ENCODE assay signal across 8 mouse cellular contexts in genomic region chr12:73286287-73287092, GRCm38 (mm10). TPM values are rescaled to one million over a fixed set of nuclear protein-coding genes. Genes with fewer than 3 reads are reported as not detected.
A peak's percentile ranks its signal among the peaks of the same experiment; 100 is the strongest.
DNase-seq lines count a peak whose midpoint lies in the region; ATAC-seq and TF ChIP-seq lines count a peak whose summit lies in the region.

Gene Trmt5 (minus strand): TSS chr12:73286710.
Gene Slc38a6 (plus strand): TSS chr12:73286779.

- H3K36me3 ChIP-seq in ES-E14 (ENCODE audit: control insufficient read depth, insufficient read depth, low read length, poor library complexity, severe bottlenecking): no peaks in the 10 kb centered on the region; the same call in none of the 2 replicates
- H3K36me3 ChIP-seq in forebrain, embryonic 16.5 days (ENCODE audit: control insufficient read depth, insufficient read depth): peaks cover 14% of the 10 kb centered on the region
- H3K36me3 ChIP-seq in lung, embryonic 15.5 days: peaks cover 14% of the 10 kb centered on the region; the same call in 1 of the 2 replicates

- in situ Hi-C loops in ES-E14 (cut with MboI; ENCODE audit: low sequenced_read_pairs in 2 of 2, unreplicated experiment in 2 of 2): no loop called here

- no peaks in the 10 kb centered on the region for H3K9me3 ChIP-seq in ES-E14 (ENCODE audit: control insufficient read depth, insufficient read depth, low read depth, low read length)
- H3K9me3 ChIP-seq in forebrain, embryonic 16.5 days (ENCODE audit: control insufficient read depth, low read length): no peaks in the 10 kb centered on the region
- no peaks in the 10 kb centered on the region for H3K9me3 ChIP-seq in lung, embryonic 15.5 days

- H3K4me1 ChIP-seq in ES-E14 (ENCODE audit: control insufficient read depth in 2 of 2, insufficient read depth in 2 of 2, low read length in 2 of 2, poor library complexity in 1 of 2): no peaks in the 10 kb centered on the region
- H3K4me1 ChIP-seq in forebrain, embryonic 16.5 days (replicated peaks; ENCODE audit: control insufficient read depth, insufficient read depth, low read length): peaks cover 12% of the 10 kb centered on the region
- H3K4me1 ChIP-seq in lung, embryonic 15.5 days: peaks cover 9% of the 10 kb centered on the region

- H3K9ac ChIP-seq in ES-E14 (ENCODE audit: insufficient read depth, low read depth, low read length, poor library complexity, severe bottlenecking): peak within 1 kb of the TSS; percentile 90
- H3K9ac ChIP-seq in forebrain, embryonic 16.5 days (replicated peaks; ENCODE audit: low read depth, low read length): peak within 1 kb of the TSS; percentile 71
- peak within 1 kb of the TSS; percentile 81 for H3K9ac ChIP-seq in lung, embryonic 15.5 days

- H3K4me3 ChIP-seq in ES-E14 (ENCODE audit: insufficient read depth in 1 of 2, low read depth in 1 of 2, low read length in 2 of 2, poor library complexity in 1 of 2, severe bottlenecking in 1 of 2): peak within 1 kb of the TSS; percentile 69 to 85
- peak within 1 kb of the TSS; percentile 55 for H3K4me3 ChIP-seq in forebrain, embryonic 16.5 days (replicated peaks; ENCODE audit: low read length)
- peak within 1 kb of the TSS; percentile 70 for H3K4me3 ChIP-seq in lung, embryonic 15.5 days

- ATAC-seq in forebrain, embryonic 16.5 days: peak; percentile 97
- peak; percentile 97 for ATAC-seq in lung, embryonic 15.5 days (ENCODE audit: borderline replicate concordance, extremely low read depth, low FRiP score, low TSS enrichment)

- peak within 1 kb of the TSS; percentile 56 for H3K4me2 ChIP-seq in forebrain, embryonic 16.5 days (ENCODE audit: low read length)
- H3K4me2 ChIP-seq in lung, embryonic 15.5 days: peak within 1 kb of the TSS; percentile 68

- DNase-seq in ES-E14 (ENCODE audit: low read depth, low spot score): peak; percentile 86
- DNase-seq in cerebellum, adult 11-12 months: peak; percentile 92
- DNase-seq in heart, postnatal 4 days: peak; percentile 92
- peak; percentile 90 to 92 for DNase-seq in layer of hippocampus, adult 8-10 months (ENCODE audit: low spot score in 2 of 2)
- DNase-seq in ovary, adult 18-20 months (ENCODE audit: low spot score): peak; percentile 88
- DNase-seq in thymus, postnatal 0 days (ENCODE audit: low spot score): peak; percentile 92

- H3K27ac ChIP-seq in ES-E14 (ENCODE audit: insufficient read depth, low read depth, low read length, poor library complexity, severe bottlenecking): no peak within 1 kb of the TSS
- H3K27ac ChIP-seq in forebrain, embryonic 16.5 days (ENCODE audit: low read length): peak within 1 kb of the TSS; percentile 79
- peak within 1 kb of the TSS; percentile 87 for H3K27ac ChIP-seq in lung, embryonic 15.5 days

- under 1% methylated on average over 53 of the region's 53 CpGs for WGBS in forebrain, embryonic 16.5 days
- under 1% methylated on average over 53 of the region's 53 CpGs for WGBS in lung, embryonic 15.5 days

- no peaks in the 10 kb centered on the region for H3K27me3 ChIP-seq in forebrain, embryonic 16.5 days (replicated peaks; ENCODE audit: control insufficient read depth, insufficient read depth, low read length)
- H3K27me3 ChIP-seq in lung, embryonic 15.5 days: no peaks in the 10 kb centered on the region

TF ChIP-seq in ES-E14, 5 proteins besides CTCF, POLR2A, EP300 and RAD21:
- TF ChIP-seq HCFC1 (IDR thresholded peaks at IDR 0.05; ENCODE audit: borderline replicate concordance, insufficient read depth, low read length) (peak; percentile 80; the same call in 1 of the 2 replicates), MAFK (IDR thresholded peaks at IDR 0.05; ENCODE audit: insufficient read depth, low read depth, low read length) (no peak)
TF ChIP-seq in ES-E14: peak in this region for 1.

RNA-seq across cellular contexts. Expression of gene Trmt5, which starts in this region (rescaled TPM):
- 28.8 and 31.4 TPM in 2 replicates for total RNA-seq in ES-E14 (2012; rRNA removed)
- 13.1 and 14.9 TPM in 2 replicates for polyA plus RNA-seq in forebrain, embryonic 16.5 days (2015; fragmentation: Nextera tagmentation; extraction: Ambion mirVana)
- total RNA-seq in heart, postnatal 4 days (2021): 10 to 100 TPM; 29.6 to 30.5 TPM
- total RNA-seq in layer of hippocampus, adult 8-10 months (2022): 10 to 100 TPM; 11.2 to 14.4 (median 12.3) TPM
- 18.0 and 19.1 TPM in 2 replicates for polyA plus RNA-seq in lung, embryonic 15.5 days (2015; fragmentation: Nextera tagmentation; extraction: Ambion mirVana)
- polyA plus RNA-seq in thymus, postnatal 0 days (2015; fragmentation: Nextera tagmentation; extraction: Ambion mirVana): 19.5 and 20.9 TPM in 2 replicates

RNA-seq across cellular contexts. Expression of gene Slc38a6, which starts in this region (rescaled TPM):
- 17.4 and 24.8 TPM in 2 replicates for total RNA-seq in ES-E14 (2012; rRNA removed)
- 7.9 and 9.6 TPM in 2 replicates for polyA plus RNA-seq in forebrain, embryonic 16.5 days (2015; fragmentation: Nextera tagmentation; extraction: Ambion mirVana)
- 1 to 10 TPM; 7.4 to 8.5 TPM for total RNA-seq in heart, postnatal 4 days (2021)
- total RNA-seq in layer of hippocampus, adult 8-10 months (2022): 10 to 100 TPM; 14.6 to 22.1 (median 19.2) TPM
- 7.7 and 9.4 TPM in 2 replicates for polyA plus RNA-seq in lung, embryonic 15.5 days (2015; fragmentation: Nextera tagmentation; extraction: Ambion mirVana)
- polyA plus RNA-seq in thymus, postnatal 0 days (2015; fragmentation: Nextera tagmentation; extraction: Ambion mirVana): 5.7 and 9.3 TPM in 2 replicates
